Mouse (Mus musculus): ENCODE measurements at regions not wholly inside any gene's neighbourhood (a gene's known extent, or its start where the extent isn't known, plus 50 kb on each side); places are given as distances from the start of the nearest gene placed in this dataset.

DNA sequence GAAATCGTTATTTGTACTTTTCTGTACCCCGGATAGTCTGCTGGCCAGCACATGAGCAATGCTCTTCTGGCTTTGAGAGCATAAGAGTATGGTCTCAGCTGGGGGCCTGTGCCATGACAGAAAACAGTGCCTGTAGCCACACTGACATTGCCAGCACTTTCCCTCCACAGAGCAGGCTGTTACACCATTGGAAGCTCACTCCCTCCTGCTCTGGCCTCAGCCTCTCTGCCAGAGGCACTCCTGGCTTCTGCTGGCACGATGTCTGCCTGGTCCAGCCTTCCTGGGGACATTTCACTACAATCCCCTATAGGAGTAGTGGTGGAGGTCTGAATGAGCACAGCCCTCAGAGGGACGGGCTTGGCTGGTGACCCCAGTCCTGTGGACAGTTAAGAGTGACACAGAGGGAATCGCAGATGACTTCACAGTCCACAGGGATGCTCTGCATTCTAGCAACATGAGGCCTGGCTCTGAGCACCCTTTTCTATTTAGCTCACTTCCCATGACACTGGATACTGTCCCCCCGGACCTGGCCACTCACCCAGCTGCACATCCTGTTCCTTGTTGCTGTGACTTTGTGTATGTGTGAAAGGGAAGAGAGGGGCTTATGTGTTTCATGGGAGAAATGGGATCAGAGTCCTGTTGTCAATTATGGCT lies 100.9 kb downstream of the Gas1 start:
- Histone ChIP-seq H3K4me3 (replicated peaks in 1 of 3; ENCODE audit: low read depth in 2 of 3, low read length in 2 of 3, poor library complexity in 1 of 3) (peak overlapping the region in 1 of 3 experiments; percentile 2), H3K27me3 (replicated peaks) (no peaks in the 10 kb centered on the region), H3K4me2 (ENCODE audit: insufficient read depth, low read depth, poor library complexity, severe bottlenecking) (no peak overlapping the region), H3K4me1 (ENCODE audit: control insufficient read depth in 1 of 2, insufficient read depth in 2 of 2) (no peaks in the 10 kb centered on the region), H3K36me3 (replicated peaks in 1 of 2; ENCODE audit: control insufficient read depth in 1 of 2, insufficient read depth in 1 of 2, low read length in 1 of 2) (no peaks in the 10 kb centered on the region), H3K9me3 (replicated peaks; ENCODE audit: low read length) (peaks cover 80% of the 10 kb centered on the region), H3K27ac (ENCODE audit: insufficient read depth, low read depth) (no peak overlapping the region), H3K9ac (ENCODE audit: insufficient read depth, low read depth) (no peak overlapping the region), H3K79me2 (replicated peaks; ENCODE audit: control insufficient read depth, extremely low read depth, insufficient read depth, poor library complexity, severe bottlenecking) (no peaks in the 10 kb centered on the region)
- DNase-seq (ENCODE audit: extremely low read depth) = no peak
- dilution Hi-C loops (cut with MboI; ENCODE audit: extremely low pct_ligation_motif_present, extremely low pct_unique_long_range_greater_than_20kb, low sequenced_read_pairs) = no loop called here
- TF ChIP-seq ELF1 (IDR thresholded peaks at IDR 0.05; ENCODE audit: low read depth, low read length) (no peak), ZKSCAN1 (IDR thresholded peaks at IDR 0.05; ENCODE audit: borderline replicate concordance, low read depth, low read length) (no peak), ZNF384 (IDR thresholded peaks at IDR 0.05; ENCODE audit: low read depth, low read length) (no peak), TBP (conservative IDR thresholded peaks at IDR 0.05; ENCODE audit: low read depth, low read length) (no peak), USF1 (IDR thresholded peaks at IDR 0.05; ENCODE audit: low read depth, low read length) (no peak), JUN (IDR thresholded peaks at IDR 0.05; ENCODE audit: insufficient read depth, low read depth, low read length) (no peak), ZMIZ1 (IDR thresholded peaks at IDR 0.05; ENCODE audit: low read depth, low read length) (no peak), SIN3A (IDR thresholded peaks at IDR 0.05; ENCODE audit: low read length) (no peak), E2F4 (IDR thresholded peaks at IDR 0.05; ENCODE audit: insufficient replicate concordance, low read depth, low read length) (no peak), RAD21 (IDR thresholded peaks at IDR 0.05; ENCODE audit: low read depth, low read length) (no peak), MEF2A (IDR thresholded peaks at IDR 0.05; ENCODE audit: borderline replicate concordance, low read depth, low read length) (no peak), UBTF (IDR thresholded peaks at IDR 0.05; ENCODE audit: low read depth, low read length) (no peak), NRF1 (IDR thresholded peaks at IDR 0.05; ENCODE audit: low read depth, low read length) (no peak), MAFK (IDR thresholded peaks at IDR 0.05; ENCODE audit: insufficient replicate concordance, low read length) (no peak), MXI1 (IDR thresholded peaks at IDR 0.05; ENCODE audit: low read depth, low read length) (no peak), EP300 (IDR thresholded peaks at IDR 0.05; ENCODE audit: low read length) (no peak)
- in situ Hi-C loops (cut with MboI; ENCODE audit: low pct_ligation_motif_present, low pct_unique_long_range_greater_than_20kb, low sequenced_read_pairs) = no loop called here

DNA sequence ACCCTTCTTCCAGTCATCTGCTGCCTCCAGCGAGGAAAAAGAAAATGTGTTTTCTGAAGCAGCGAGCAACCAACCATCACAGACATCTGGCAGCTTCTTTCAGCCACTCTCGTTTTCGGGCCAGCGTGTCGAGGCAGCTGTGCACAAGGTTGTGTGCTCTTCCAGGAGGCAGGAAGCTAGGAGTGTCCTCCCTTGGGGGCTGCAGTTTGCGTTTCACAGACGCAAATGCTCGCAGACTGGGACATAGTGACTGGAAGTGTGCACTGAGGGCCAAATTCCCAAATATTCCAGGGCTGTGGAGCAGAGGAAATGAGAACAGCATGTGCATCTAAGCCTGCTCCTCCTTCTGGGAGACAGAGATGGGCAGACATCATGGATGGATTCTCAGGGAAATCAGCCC lies 105.6 kb downstream of the Gas1 start:
- H3K79me2 ChIP-seq (replicated peaks; ENCODE audit: control insufficient read depth, extremely low read depth, insufficient read depth, poor library complexity, severe bottlenecking) = no peaks in the 10 kb centered on the region
- H3K9ac ChIP-seq (ENCODE audit: insufficient read depth, low read depth) = no peak overlapping the region
- DNase-seq (ENCODE audit: extremely low read depth) = no peak
- no peak overlapping the region for H3K4me3 ChIP-seq (replicated peaks in 1 of 3; ENCODE audit: low read depth in 2 of 3, low read length in 2 of 3, poor library complexity in 1 of 3)
- H3K4me2 ChIP-seq (ENCODE audit: insufficient read depth, low read depth, poor library complexity, severe bottlenecking) = no peak overlapping the region
- dilution Hi-C loops (cut with MboI; ENCODE audit: extremely low pct_ligation_motif_present, extremely low pct_unique_long_range_greater_than_20kb, low sequenced_read_pairs) = no loop called here
- TF ChIP-seq MAZ (IDR thresholded peaks at IDR 0.05; ENCODE audit: low read depth, low read length) = no peak
- TF ChIP-seq RAD21 (IDR thresholded peaks at IDR 0.05; ENCODE audit: low read depth, low read length) = no peak
- no peak for TF ChIP-seq MAX (IDR thresholded peaks at IDR 0.05; ENCODE audit: low read length)
- no peak for TF ChIP-seq TCF12 (IDR thresholded peaks at IDR 0.05; ENCODE audit: low read depth, low read length)
- TF ChIP-seq CHD1 (IDR thresholded peaks at IDR 0.05; ENCODE audit: low read depth, low read length) = no peak
- no peak for TF ChIP-seq USF2 (conservative IDR thresholded peaks at IDR 0.05; ENCODE audit: low read depth, low read length)
- TF ChIP-seq ZKSCAN1 (IDR thresholded peaks at IDR 0.05; ENCODE audit: borderline replicate concordance, low read depth, low read length) = no peak
- TF ChIP-seq POLR2A (IDR thresholded peaks at IDR 0.05; ENCODE audit: low read depth, low read length) = no peak
- H3K27me3 ChIP-seq (replicated peaks) = no peaks in the 10 kb centered on the region
- peaks cover 86% of the 10 kb centered on the region for H3K9me3 ChIP-seq (replicated peaks; ENCODE audit: low read length)
- no peaks in the 10 kb centered on the region for H3K36me3 ChIP-seq (replicated peaks in 1 of 2; ENCODE audit: control insufficient read depth in 1 of 2, insufficient read depth in 1 of 2, low read length in 1 of 2)
- in situ Hi-C loops (cut with MboI; ENCODE audit: low pct_ligation_motif_present, low pct_unique_long_range_greater_than_20kb, low sequenced_read_pairs) = no loop called here
- H3K27ac ChIP-seq (ENCODE audit: insufficient read depth, low read depth) = no peak overlapping the region
- no peaks in the 10 kb centered on the region for H3K4me1 ChIP-seq (ENCODE audit: control insufficient read depth in 1 of 2, insufficient read depth in 2 of 2)

Data from CH12.LX (cell line).